Mouse (Mus musculus) midbrain, embryonic 14.5 days (tissue): ENCODE measurements around the gene Akap13. TPM values are rescaled to one million over a fixed set of nuclear protein-coding genes. Genes with fewer than 3 reads are reported as not detected.

ENCODE experiments used
- ATAC-seq: fragments of 200-750 bp; cut with Nextera tagmentation; 2 replicates; pipeline ENCODE4 v1.8.0; 2017; ENCODE audit warnings: moderate number of reproducible peaks, moderate library complexity; ENCODE audit not compliant: low FRiP score, low TSS enrichment
- DNase-seq: peaks from one replicate; pipeline ENCODE4 v3.0.0-alpha.2; 2015
- H3K27ac ChIP-seq: fragments of 300-500 bp; sonication (generic); replicated peaks from 2 replicates; pipeline ENCODE4 v1.5.1; 2014; ENCODE audit warnings: mild to moderate bottlenecking, low read depth, low read length, moderate library complexity
- H3K27me3 ChIP-seq: fragments of 300-500 bp; sonication (generic); 2 replicates; pipeline ENCODE4 v1.6.1; 2014; ENCODE audit warnings: low read length, control low read depth, mixed read lengths; ENCODE audit not compliant: control insufficient read depth, insufficient read depth
- H3K36me3 ChIP-seq: fragments of 300-500 bp; sonication (generic); 2 replicates; pipeline ENCODE4 v1.6.1; 2014; ENCODE audit warnings: low read length, control low read depth; ENCODE audit not compliant: control insufficient read depth, insufficient read depth
- H3K4me1 ChIP-seq: fragments of 300-500 bp; sonication (generic); 2 replicates; pipeline ENCODE4 v1.6.1; 2014; ENCODE audit warnings: mild to moderate bottlenecking, antibody characterized with exemption, low read length, control low read depth; ENCODE audit not compliant: control insufficient read depth, insufficient read depth
- H3K4me2 ChIP-seq: fragments of 300-500 bp; sonication (generic); 2 replicates; pipeline ENCODE4 v1.6.1; 2014; ENCODE audit warnings: mild to moderate bottlenecking, low read length, moderate library complexity
- H3K4me3 ChIP-seq: fragments of 300-500 bp; sonication (generic); replicated peaks from 2 replicates; pipeline ENCODE4 v1.5.1; 2014; ENCODE audit warnings: low read depth, low read length
- H3K9ac ChIP-seq: fragments of 300-500 bp; sonication (generic); replicated peaks from 2 replicates; pipeline ENCODE4 v1.6.1; 2014; ENCODE audit warnings: mild to moderate bottlenecking, low read length, moderate library complexity
- H3K9me3 ChIP-seq: fragments of 300-500 bp; sonication (generic); 2 replicates; pipeline ENCODE4 v1.6.1; 2016; ENCODE audit warnings: low read length, control low read depth, mixed read lengths; ENCODE audit not compliant: control insufficient read depth
- WGBS: fragments of 180-500 bp; shearing (Covaris S2); extraction: QIAGEN DNeasy Blood & Tissue Kit; methylation state at CpG from one replicate; pipeline ENCODE4 v1.1.7; 2014; 5-methylcytosine and 5-hydroxymethylcytosine counted together
- polyA plus RNA-seq: library from polyadenylated mRNA; unstranded; fragments of >200 nt; fragmentation: Nextera tagmentation; extraction: Ambion mirVana; gene quantifications from 2 replicates; pipeline ENCODE4 v1.2.1, GENCODE M21; 2014

Gene Akap13
- polyA plus RNA-seq, 1 experiment from 2014 or later = 18.9 TPM

GRCm38 (mm10) chr7:75711436-75711835 is 256.1 kb downstream of the Akap13 start:
- DNase-seq (no peak), ATAC-seq (no peak)
- no peaks in the 10 kb centered on the region for H3K9me3 ChIP-seq
- no peak overlapping the region for H3K4me2 ChIP-seq
- H3K9ac ChIP-seq = no peak overlapping the region
- WGBS = 44% methylated on average over 2 of the region's 2 CpGs
- no peak overlapping the region for H3K27ac ChIP-seq
- H3K27me3 ChIP-seq = no peaks in the 10 kb centered on the region
- no peaks in the 10 kb centered on the region for H3K4me1 ChIP-seq
- H3K36me3 ChIP-seq = 0 out of 2 replicates have a peak, but pooled peaks cover 5% of the 10 kb centered on the region
- H3K4me3 ChIP-seq = no peak overlapping the region

- Histone ChIP-seq H3K36me3 (no peaks in the 10 kb centered on the region), H3K27ac (no peak overlapping the region), H3K27me3 (no peaks in the 10 kb centered on the region), H3K9me3 (no peaks in the 10 kb centered on the region), H3K4me2 (no peak overlapping the region), H3K4me3 (no peak overlapping the region), H3K9ac (no peak overlapping the region), H3K4me1 (no peaks in the 10 kb centered on the region)
- WGBS = 61% methylated on average over 2 of the region's 2 CpGs
- DNase-seq = peak; percentile 2
- no peak for ATAC-seq
These were observed 257.5 kb downstream of the Akap13 start for GRCm38 (mm10) chr7:75712808-75713207.

GRCm38 (mm10) chr7:75713959-75714358 is 258.6 kb downstream of the Akap13 start:
- WGBS = 95% methylated on average over 5 of the region's 5 CpGs
- H3K4me1 ChIP-seq = no peaks in the 10 kb centered on the region
- H3K4me2 ChIP-seq = no peak overlapping the region
- H3K36me3 ChIP-seq = no peaks in the 10 kb centered on the region
- DNase-seq (no peak), ATAC-seq (no peak)
- H3K27me3 ChIP-seq = no peaks in the 10 kb centered on the region
- H3K4me3 ChIP-seq = no peak overlapping the region
- H3K9me3 ChIP-seq = no peaks in the 10 kb centered on the region
- H3K27ac ChIP-seq = no peak overlapping the region
- H3K9ac ChIP-seq = no peak overlapping the region

- no peak for ATAC-seq
- no peaks in the 10 kb centered on the region for H3K27me3 ChIP-seq
These were observed 259.7 kb downstream of the Akap13 start for GRCm38 (mm10) chr7:75715026-75715425.

GRCm38 (mm10) chr7:75715939-75716338 is 260.6 kb downstream of the Akap13 start:
- no peaks in the 10 kb centered on the region for H3K9me3 ChIP-seq
- H3K4me2 ChIP-seq = no peak overlapping the region
- no peak overlapping the region for H3K4me3 ChIP-seq
- H3K4me1 ChIP-seq = no peaks in the 10 kb centered on the region
- ATAC-seq (no peak), DNase-seq (no peak)
- no peaks in the 10 kb centered on the region for H3K27me3 ChIP-seq
- H3K36me3 ChIP-seq = peaks cover 4% of the 10 kb centered on the region; the same call in 1 of the 2 replicates
- 92% methylated on average over 4 of the region's 4 CpGs for WGBS
- no peak overlapping the region for H3K27ac ChIP-seq
- no peak overlapping the region for H3K9ac ChIP-seq

More at GRCm38 (mm10) chr7:75715026-75715425, 259.7 kb downstream of the Akap13 start:
- peaks cover 1% of the 10 kb centered on the region; the same call in 1 of the 2 replicates for H3K36me3 ChIP-seq
- H3K27ac ChIP-seq = no peak overlapping the region
- DNase-seq = no peak
- 97% methylated on average over 4 of the region's 4 CpGs for WGBS
- H3K9ac ChIP-seq = no peak overlapping the region
- H3K9me3 ChIP-seq = no peaks in the 10 kb centered on the region
- no peaks in the 10 kb centered on the region for H3K4me1 ChIP-seq
- no peak overlapping the region for H3K4me2 ChIP-seq
- no peak overlapping the region for H3K4me3 ChIP-seq

- Histone ChIP-seq H3K9me3 (no peaks in the 10 kb centered on the region), H3K9ac (no peak overlapping the region), H3K4me1 (no peaks in the 10 kb centered on the region), H3K4me3 (no peak overlapping the region), H3K27me3 (no peaks in the 10 kb centered on the region), H3K36me3 (peaks cover 6% of the 10 kb centered on the region; the same call in 1 of the 2 replicates), H3K27ac (no peak overlapping the region), H3K4me2 (no peak overlapping the region)
- no peak for ATAC-seq
- DNase-seq = no peak
These were observed 262.0 kb downstream of the Akap13 start for GRCm38 (mm10) chr7:75717349-75717748.

- no peak for ATAC-seq
- WGBS = 93% methylated on average over 4 of the region's 4 CpGs
- Histone ChIP-seq H3K36me3 (peaks cover 16% of the 10 kb centered on the region), H3K27ac (no peak overlapping the region), H3K4me2 (no peak overlapping the region), H3K4me1 (no peaks in the 10 kb centered on the region), H3K9ac (no peak overlapping the region), H3K9me3 (no peaks in the 10 kb centered on the region), H3K4me3 (no peak overlapping the region), H3K27me3 (no peaks in the 10 kb centered on the region)
- no peak for DNase-seq
These were observed 266.0 kb downstream of the Akap13 start for GRCm38 (mm10) chr7:75721302-75721701.

GRCm38 (mm10) chr7:75724012-75724411 is 268.7 kb downstream of the Akap13 start:
- no peak for ATAC-seq
- H3K9ac ChIP-seq = no peak overlapping the region
- H3K9me3 ChIP-seq = no peaks in the 10 kb centered on the region
- peaks cover 22% of the 10 kb centered on the region for H3K36me3 ChIP-seq
- H3K4me3 ChIP-seq = no peak overlapping the region
- H3K4me1 ChIP-seq = no peaks in the 10 kb centered on the region
- WGBS = 97% methylated on average over 1 of the region's 1 CpGs
- no peak overlapping the region for H3K27ac ChIP-seq
- H3K27me3 ChIP-seq = no peaks in the 10 kb centered on the region
- DNase-seq = no peak
- no peak overlapping the region for H3K4me2 ChIP-seq

- 97% methylated on average over 6 of the region's 6 CpGs for WGBS
- DNase-seq = no peak
- H3K27ac ChIP-seq = no peak overlapping the region
- no peak overlapping the region for H3K4me2 ChIP-seq
- ATAC-seq = no peak
- H3K9me3 ChIP-seq = no peaks in the 10 kb centered on the region
- no peak overlapping the region for H3K4me3 ChIP-seq
- no peak overlapping the region for H3K9ac ChIP-seq
- H3K36me3 ChIP-seq = peaks cover 32% of the 10 kb centered on the region
- no peaks in the 10 kb centered on the region for H3K27me3 ChIP-seq
- no peaks in the 10 kb centered on the region for H3K4me1 ChIP-seq
These were observed 270.6 kb downstream of the Akap13 start for GRCm38 (mm10) chr7:75725899-75726298.
